Mouse (Mus musculus): ENCODE measurements around the gene F13a1.

GRCm38 (mm10) chr13:37060810-37061209, 10.8 kb upstream of the F13a1 start:
- TF ChIP-seq POLR2A (IDR thresholded peaks at IDR 0.05; ENCODE audit: control insufficient read depth, extremely low read depth, insufficient read depth, low read length, poor library complexity) (no peak), CTCF (IDR thresholded peaks at IDR 0.05; ENCODE audit: borderline replicate concordance, control insufficient read depth, extremely low read depth, insufficient read depth, low read length, poor library complexity) (no peak)

Measured in thymus, adult 2 months (tissue).